ENCODE assay signal across 17 mouse cellular contexts in the genomic region with DNA sequence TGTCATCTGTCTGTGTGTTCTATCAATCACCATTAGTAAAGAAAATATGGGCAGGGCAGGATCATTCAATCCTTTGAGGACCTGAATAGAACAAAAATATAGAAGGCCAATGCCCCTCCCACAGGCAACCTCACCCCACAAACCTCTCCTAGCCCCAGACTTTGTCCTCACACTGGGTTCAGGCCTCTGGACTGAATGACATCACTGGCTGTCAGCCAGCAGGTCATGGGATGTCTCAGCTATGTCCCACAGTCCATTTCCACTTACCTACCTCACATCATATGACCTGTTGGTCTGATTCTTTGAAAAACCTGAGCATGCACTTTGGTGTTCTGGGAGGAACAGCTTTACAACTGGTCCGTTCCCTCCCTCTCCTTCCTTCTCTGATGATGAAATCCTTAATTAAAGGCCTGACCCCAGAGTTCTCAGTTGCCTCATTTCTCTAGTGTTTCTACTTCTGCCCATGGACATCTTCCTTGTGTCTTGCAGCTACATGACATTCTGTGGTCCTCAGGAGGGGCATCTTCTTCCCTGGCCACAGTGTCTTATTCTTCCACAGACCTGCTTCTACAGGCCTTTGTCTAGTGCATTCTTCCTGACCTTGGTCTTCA. TPM values are rescaled to one million over a fixed set of nuclear protein-coding genes. Genes with fewer than 3 reads are reported as not detected.
DNase-seq lines count a peak whose midpoint lies in the region; ATAC-seq and TF ChIP-seq lines count a peak whose summit lies in the region.
"Had no signal": no experiment of that assay in that cellular context is flagged by ENCODE, and none has a peak within 500 bp of the region (broad histone marks: within the 10 kb centered on the region; RNA-seq: fewer than 3 reads in every experiment).

No protein-coding gene starts in this region.

- TF ChIP-seq EP300 in lung, postnatal 0 days (IDR thresholded peaks at IDR 0.05), result no peak
- no peak for TF ChIP-seq EP300 in stomach, postnatal 0 days (optimal IDR thresholded peaks at IDR 0.05)

- H3K4me2 ChIP-seq in lung, postnatal 0 days (replicated peaks; ENCODE audit: low read depth, low read length), result no peak overlapping the region
- no peak overlapping the region for H3K4me2 ChIP-seq in kidney, embryonic 15.5 days
- H3K4me2 ChIP-seq in liver, embryonic 13.5 days, result no peak overlapping the region
- H3K4me2 ChIP-seq in stomach, postnatal 0 days (replicated peaks; ENCODE audit: low read depth), result no peak overlapping the region
- H3K4me2 ChIP-seq: forebrain, embryonic 13.5 days; heart, embryonic 13.5 days; limb, embryonic 13.5 days had no signal

- H3K9me3 ChIP-seq in lung, postnatal 0 days (ENCODE audit: low read length), result no peaks in the 10 kb centered on the region
- H3K9me3 ChIP-seq in kidney, embryonic 15.5 days (replicated peaks), result no peaks in the 10 kb centered on the region
- no peaks in the 10 kb centered on the region for H3K9me3 ChIP-seq in liver, embryonic 13.5 days (replicated peaks)
- no peaks in the 10 kb centered on the region for H3K9me3 ChIP-seq in stomach, postnatal 0 days (ENCODE audit: control insufficient read depth, low read length)
- H3K9me3 ChIP-seq: forebrain, embryonic 13.5 days; G1E; heart, embryonic 13.5 days; limb, embryonic 13.5 days had no signal

- no peak overlapping the region for H3K4me3 ChIP-seq in lung, postnatal 0 days (ENCODE audit: low read depth, low read length)
- no peak overlapping the region for H3K4me3 ChIP-seq in lung, adult 2 months (replicated peaks; ENCODE audit: extremely low read depth, low read depth, low read length)
- no peak overlapping the region for H3K4me3 ChIP-seq in kidney, embryonic 15.5 days (replicated peaks)
- H3K4me3 ChIP-seq in liver, embryonic 13.5 days (replicated peaks), result no peak overlapping the region
- no peak overlapping the region for H3K4me3 ChIP-seq in stomach, postnatal 0 days (ENCODE audit: low read depth, low read length)
- H3K4me3 ChIP-seq: forebrain, embryonic 13.5 days; heart, embryonic 13.5 days; left cerebral cortex, adult 2 months; limb, embryonic 13.5 days had no signal

- H3K36me3 ChIP-seq in lung, postnatal 0 days (ENCODE audit: insufficient read depth, low read length), result no peaks in the 10 kb centered on the region
- no peaks in the 10 kb centered on the region for H3K36me3 ChIP-seq in kidney, embryonic 15.5 days
- no peaks in the 10 kb centered on the region for H3K36me3 ChIP-seq in liver, embryonic 13.5 days
- H3K36me3 ChIP-seq in stomach, postnatal 0 days (ENCODE audit: control insufficient read depth, insufficient read depth, low read length), result no peaks in the 10 kb centered on the region
- H3K36me3 ChIP-seq: G1E; heart, embryonic 13.5 days; limb, embryonic 13.5 days had no signal

- H3K27ac ChIP-seq in lung, postnatal 0 days (ENCODE audit: low read length), result no peak overlapping the region
- H3K27ac ChIP-seq in kidney, embryonic 15.5 days, result no peak overlapping the region
- no peak overlapping the region for H3K27ac ChIP-seq in liver, embryonic 13.5 days
- H3K27ac ChIP-seq in stomach, postnatal 0 days (replicated peaks), result no peak overlapping the region
- H3K27ac ChIP-seq: forebrain, embryonic 13.5 days; heart, embryonic 13.5 days; left cerebral cortex, adult 2 months; limb, embryonic 13.5 days had no signal

- H3K27me3 ChIP-seq in lung, postnatal 0 days (replicated peaks; ENCODE audit: insufficient read depth, low read length), result no peaks in the 10 kb centered on the region
- no peaks in the 10 kb centered on the region for H3K27me3 ChIP-seq in kidney, embryonic 15.5 days
- no peaks in the 10 kb centered on the region for H3K27me3 ChIP-seq in liver, embryonic 13.5 days
- H3K27me3 ChIP-seq in stomach, postnatal 0 days (ENCODE audit: control insufficient read depth, insufficient read depth, low read length), result no peaks in the 10 kb centered on the region
- H3K27me3 ChIP-seq: forebrain, embryonic 13.5 days; heart, embryonic 13.5 days; limb, embryonic 13.5 days had no signal

- no peak for TF ChIP-seq POLR2A in lung, adult 2 months (IDR thresholded peaks at IDR 0.05; ENCODE audit: borderline replicate concordance, extremely low read depth, low read depth, low read length)

- ATAC-seq in lung, postnatal 0 days, result no peak
- 0 out of 2 replicates have a peak, but pooled peaks have one; percentile 54 for ATAC-seq in kidney, embryonic 15.5 days (replicated peaks; ENCODE audit: low FRiP score)
- ATAC-seq in liver, embryonic 13.5 days (ENCODE audit: low read depth), result peak; percentile 78
- peak; percentile 83 for ATAC-seq in stomach, postnatal 0 days (ENCODE audit: low FRiP score, low TSS enrichment)
- ATAC-seq: activated CD4-positive, CD25-positive, alpha-beta regulatory T cell, adult 4 months; forebrain, embryonic 13.5 days had no signal

- H3K4me1 ChIP-seq in lung, postnatal 0 days (ENCODE audit: insufficient read depth, low read depth, low read length), result no peaks in the 10 kb centered on the region
- peaks cover 2% of the 10 kb centered on the region; the same call in 1 of the 2 replicates for H3K4me1 ChIP-seq in lung, adult 2 months (ENCODE audit: control insufficient read depth, insufficient read depth, low read length)
- 0 out of 2 replicates have a peak, but pooled peaks cover 3% of the 10 kb centered on the region for H3K4me1 ChIP-seq in kidney, embryonic 15.5 days
- H3K4me1 ChIP-seq in liver, embryonic 13.5 days (replicated peaks), result peaks cover 6% of the 10 kb centered on the region; the same call in 1 of the 2 replicates
- no peaks in the 10 kb centered on the region for H3K4me1 ChIP-seq in stomach, postnatal 0 days (replicated peaks; ENCODE audit: control insufficient read depth, insufficient read depth)
- H3K4me1 ChIP-seq: forebrain, embryonic 13.5 days; heart, embryonic 13.5 days; limb, embryonic 13.5 days had no signal

- 81% methylated on average over 1 of the region's 1 CpGs for WGBS in lung, postnatal 0 days
- 76% methylated on average over 1 of the region's 1 CpGs for WGBS in lung, adult 2 months
- 69% methylated on average over 1 of the region's 1 CpGs for WGBS in kidney, embryonic 15.5 days
- WGBS in liver, embryonic 13.5 days (ENCODE audit: insufficient replicate concordance), result 52% methylated on average over 1 of the region's 1 CpGs
- WGBS in stomach, postnatal 0 days, result 80% methylated on average over 1 of the region's 1 CpGs

- no peak for TF ChIP-seq CTCF in lung, postnatal 0 days (IDR thresholded peaks at IDR 0.05)
- no peak for TF ChIP-seq CTCF in lung, adult 2 months (IDR thresholded peaks at IDR 0.05; ENCODE audit: insufficient read depth, low read length)
- TF ChIP-seq CTCF in stomach, postnatal 0 days (IDR thresholded peaks at IDR 0.05; ENCODE audit: low read depth), result no peak

- DNase-seq in lung, postnatal 0 days (ENCODE audit: low spot score), result peak; percentile 26
- DNase-seq in lung, adult 2 months, result no peak
- no peak for DNase-seq in liver, embryonic 13.5 days
- DNase-seq in stomach, postnatal 0 days (ENCODE audit: low spot score), result peak; percentile 32
- DNase-seq in left cerebral cortex, adult 8-10 months (ENCODE audit: low spot score in 2 of 2), result no peak
- DNase-seq in thymus, postnatal 0 days (ENCODE audit: low spot score), result no peak
- no peak for DNase-seq in gastrocnemius, adult 8-10 months (ENCODE audit: low spot score in 2 of 2)
- DNase-seq: cerebellum, adult 11-12 months; gastrocnemius, postnatal 10 days; right cerebral cortex, adult 18-20 months had no signal

- H3K9ac ChIP-seq in lung, postnatal 0 days (replicated peaks; ENCODE audit: low read depth), result no peak overlapping the region
- no peak overlapping the region for H3K9ac ChIP-seq in kidney, embryonic 15.5 days
- no peak overlapping the region for H3K9ac ChIP-seq in liver, embryonic 13.5 days
- H3K9ac ChIP-seq in stomach, postnatal 0 days (ENCODE audit: low read length), result no peak overlapping the region
- H3K9ac ChIP-seq: forebrain, embryonic 13.5 days; heart, embryonic 13.5 days; limb, embryonic 13.5 days had no signal

RNA-seq across cellular contexts. Expression of gene Abhd17c, which starts 19.6 kb away (rescaled TPM):
- 91.3 and 104 TPM in 2 replicates for polyA plus RNA-seq in lung, postnatal 0 days (2015; fragmentation: Nextera tagmentation; extraction: Ambion mirVana)
- 92.8 and 98.3 TPM in 2 replicates for polyA plus RNA-seq in lung, adult 2 months (2012; rRNA removed)
- polyA plus RNA-seq in kidney, embryonic 15.5 days (2015; fragmentation: Nextera tagmentation; extraction: Ambion mirVana), result 45.7 and 47.5 TPM in 2 replicates
- polyA plus RNA-seq in liver, embryonic 13.5 days (2015; fragmentation: Nextera tagmentation; extraction: Ambion mirVana), result 14.9 and 18.2 TPM in 2 replicates
- 59.7 and 60.9 TPM in 2 replicates for polyA plus RNA-seq in stomach, postnatal 0 days (2015; fragmentation: Nextera tagmentation; extraction: Ambion mirVana)
- 10 to 100 TPM; 31.1 to 34.7 (median 32.1) TPM for total RNA-seq in left cerebral cortex, adult 8-10 months (2022)
- polyA plus RNA-seq in thymus, postnatal 0 days (2015; fragmentation: Nextera tagmentation; extraction: Ambion mirVana), result 38.6 and 46.5 TPM in 2 replicates
- total RNA-seq in gastrocnemius, adult 8-10 months (2022), result 10 to 100 TPM in 1 of 4 experiments, 1 to 10 TPM in 3; 8.5 to 10.2 (median 8.9) TPM

Comparison
In these comparisons a context has a peak if more than half of its experiments do, and no peak if none do; other contexts are left out.
1. DNase-seq: peak in lung, postnatal 0 days (single experiment) and stomach, postnatal 0 days (single experiment); none in lung, adult 2 months (single experiment), liver, embryonic 13.5 days (single experiment), left cerebral cortex, adult 8-10 months (0 of 2), thymus, postnatal 0 days (single experiment) and gastrocnemius, adult 8-10 months (0 of 2).